Mouse (Mus musculus): ENCODE data around the gene Rbl2. TPM values are rescaled to one million over a fixed set of nuclear protein-coding genes. Genes with fewer than 3 reads are reported as not detected.

Gene Rbl2
- polyA plus RNA-seq (2012; rRNA removed) = 19.6 and 21.5 TPM in 2 replicates

GRCm38 (mm10) chr8:91069834-91070233, at the start of gene Rbl2:
Rbl2 (plus strand) TSS chr8:91070057.
- under 1% methylated on average over 25 of the region's 25 CpGs for WGBS
- Histone ChIP-seq H3K4me1 (ENCODE audit: control insufficient read depth, insufficient read depth, insufficient read length) (peaks cover 8% of the 10 kb centered on the region), H3K4me3 (ENCODE audit: extremely low read depth, insufficient read depth, insufficient read length) (peak within 1 kb of the TSS; percentile 94), H3K27me3 (ENCODE audit: control insufficient read depth, insufficient read depth, low read length) (no peaks in the 10 kb centered on the region), H3K27ac (ENCODE audit: insufficient read depth, low read length) (peak within 1 kb of the TSS; percentile 93), H3K36me3 (ENCODE audit: control insufficient read depth, insufficient read depth, low read length) (peaks cover 2% of the 10 kb centered on the region; the same call in 1 of the 2 replicates)
- peak; percentile 26 for TF ChIP-seq POLR2A (IDR thresholded peaks at IDR 0.05; ENCODE audit: low read depth, low read length)
- TF ChIP-seq CTCF (IDR thresholded peaks at IDR 0.05; ENCODE audit: extremely low read depth, insufficient read depth, insufficient read length, insufficient replicate concordance) = no peak
- DNase-seq (ENCODE audit: low read depth in 1 of 2, low spot score in 2 of 2) = peak; percentile 82 to 96

GRCm38 (mm10) chr8:91034417-91034816, 35.4 kb upstream of the Rbl2 start:
- H3K4me3 ChIP-seq (ENCODE audit: extremely low read depth, insufficient read depth, insufficient read length) = no peak overlapping the region
- WGBS = 90% methylated on average over 6 of the region's 6 CpGs

GRCm38 (mm10) chr8:91036905-91037304, 33.0 kb upstream of the Rbl2 start:
- Histone ChIP-seq H3K27ac (ENCODE audit: insufficient read depth, low read length) (no peak overlapping the region), H3K27me3 (ENCODE audit: control insufficient read depth, insufficient read depth, low read length) (no peaks in the 10 kb centered on the region), H3K4me1 (ENCODE audit: control insufficient read depth, insufficient read depth, insufficient read length) (no peaks in the 10 kb centered on the region), H3K36me3 (ENCODE audit: control insufficient read depth, insufficient read depth, low read length) (peaks cover 36% of the 10 kb centered on the region), H3K4me3 (ENCODE audit: extremely low read depth, insufficient read depth, insufficient read length) (no peak overlapping the region)
- no peak for DNase-seq (ENCODE audit: low read depth in 1 of 2, low spot score in 2 of 2)
- 80% methylated on average over 6 of the region's 6 CpGs for WGBS
- TF ChIP-seq POLR2A (IDR thresholded peaks at IDR 0.05; ENCODE audit: low read depth, low read length) = no peak
- no peak for TF ChIP-seq CTCF (IDR thresholded peaks at IDR 0.05; ENCODE audit: extremely low read depth, insufficient read depth, insufficient read length, insufficient replicate concordance)

More at GRCm38 (mm10) chr8:91034417-91034816, 35.4 kb upstream of the Rbl2 start:
- DNase-seq (ENCODE audit: low read depth in 1 of 2, low spot score in 2 of 2) = no peak
- H3K4me1 ChIP-seq (ENCODE audit: control insufficient read depth, insufficient read depth, insufficient read length) = no peaks in the 10 kb centered on the region
- no peak overlapping the region for H3K27ac ChIP-seq (ENCODE audit: insufficient read depth, low read length)
- H3K36me3 ChIP-seq (ENCODE audit: control insufficient read depth, insufficient read depth, low read length) = peaks cover 37% of the 10 kb centered on the region
- H3K27me3 ChIP-seq (ENCODE audit: control insufficient read depth, insufficient read depth, low read length) = no peaks in the 10 kb centered on the region
- TF ChIP-seq CTCF (IDR thresholded peaks at IDR 0.05; ENCODE audit: extremely low read depth, insufficient read depth, insufficient read length, insufficient replicate concordance) (no peak), POLR2A (IDR thresholded peaks at IDR 0.05; ENCODE audit: low read depth, low read length) (no peak)

- Histone ChIP-seq H3K27ac (ENCODE audit: insufficient read depth, low read length) (no peak overlapping the region), H3K36me3 (ENCODE audit: control insufficient read depth, insufficient read depth, low read length) (peaks cover 40% of the 10 kb centered on the region), H3K27me3 (ENCODE audit: control insufficient read depth, insufficient read depth, low read length) (no peaks in the 10 kb centered on the region), H3K4me1 (ENCODE audit: control insufficient read depth, insufficient read depth, insufficient read length) (no peaks in the 10 kb centered on the region), H3K4me3 (ENCODE audit: extremely low read depth, insufficient read depth, insufficient read length) (no peak overlapping the region)
- 100% methylated on average over 1 of the region's 1 CpGs for WGBS
- DNase-seq (ENCODE audit: low read depth in 1 of 2, low spot score in 2 of 2) = no peak
- TF ChIP-seq CTCF (IDR thresholded peaks at IDR 0.05; ENCODE audit: extremely low read depth, insufficient read depth, insufficient read length, insufficient replicate concordance) (no peak), POLR2A (IDR thresholded peaks at IDR 0.05; ENCODE audit: low read depth, low read length) (no peak)
Observed at GRCm38 (mm10) chr8:91038637-91039036, 31.2 kb upstream of the Rbl2 start.

- TF ChIP-seq CTCF (IDR thresholded peaks at IDR 0.05; ENCODE audit: extremely low read depth, insufficient read depth, insufficient read length, insufficient replicate concordance) (no peak), POLR2A (IDR thresholded peaks at IDR 0.05; ENCODE audit: low read depth, low read length) (no peak)
- Histone ChIP-seq H3K4me1 (ENCODE audit: control insufficient read depth, insufficient read depth, insufficient read length) (no peaks in the 10 kb centered on the region), H3K27ac (ENCODE audit: insufficient read depth, low read length) (no peak overlapping the region), H3K27me3 (ENCODE audit: control insufficient read depth, insufficient read depth, low read length) (no peaks in the 10 kb centered on the region), H3K36me3 (ENCODE audit: control insufficient read depth, insufficient read depth, low read length) (peaks cover 40% of the 10 kb centered on the region), H3K4me3 (ENCODE audit: extremely low read depth, insufficient read depth, insufficient read length) (no peak overlapping the region)
- no peak for DNase-seq (ENCODE audit: low read depth in 1 of 2, low spot score in 2 of 2)
- WGBS = 88% methylated on average over 4 of the region's 4 CpGs
Observed at GRCm38 (mm10) chr8:91046370-91046769, 23.5 kb upstream of the Rbl2 start.

GRCm38 (mm10) chr8:91051037-91051436, 18.8 kb upstream of the Rbl2 start:
- Histone ChIP-seq H3K27ac (ENCODE audit: insufficient read depth, low read length) (0 out of 2 replicates have a peak overlapping the region, but pooled peaks have one; percentile 5), H3K27me3 (ENCODE audit: control insufficient read depth, insufficient read depth, low read length) (no peaks in the 10 kb centered on the region)

GRCm38 (mm10) chr8:91054418-91054817, 15.4 kb upstream of the Rbl2 start:
- H3K36me3 ChIP-seq (ENCODE audit: control insufficient read depth, insufficient read depth, low read length) = peaks cover 12% of the 10 kb centered on the region
- 63% methylated on average over 4 of the region's 4 CpGs for WGBS

More at GRCm38 (mm10) chr8:91051037-91051436, 18.8 kb upstream of the Rbl2 start:
- Histone ChIP-seq H3K4me3 (ENCODE audit: extremely low read depth, insufficient read depth, insufficient read length) (no peak overlapping the region), H3K4me1 (ENCODE audit: control insufficient read depth, insufficient read depth, insufficient read length) (no peaks in the 10 kb centered on the region), H3K36me3 (ENCODE audit: control insufficient read depth, insufficient read depth, low read length) (peaks cover 21% of the 10 kb centered on the region)
- 37% methylated on average over 8 of the region's 8 CpGs for WGBS
- DNase-seq (ENCODE audit: low read depth in 1 of 2, low spot score in 2 of 2) = peak in 1 of 2 experiments; percentile 19
- TF ChIP-seq CTCF (IDR thresholded peaks at IDR 0.05; ENCODE audit: extremely low read depth, insufficient read depth, insufficient read length, insufficient replicate concordance) (no peak), POLR2A (IDR thresholded peaks at IDR 0.05; ENCODE audit: low read depth, low read length) (no peak)

More at GRCm38 (mm10) chr8:91054418-91054817, 15.4 kb upstream of the Rbl2 start:
- no peaks in the 10 kb centered on the region for H3K4me1 ChIP-seq (ENCODE audit: control insufficient read depth, insufficient read depth, insufficient read length)
- H3K4me3 ChIP-seq (ENCODE audit: extremely low read depth, insufficient read depth, insufficient read length) = no peak overlapping the region
- H3K27me3 ChIP-seq (ENCODE audit: control insufficient read depth, insufficient read depth, low read length) = no peaks in the 10 kb centered on the region
- TF ChIP-seq POLR2A (IDR thresholded peaks at IDR 0.05; ENCODE audit: low read depth, low read length) (no peak), CTCF (IDR thresholded peaks at IDR 0.05; ENCODE audit: extremely low read depth, insufficient read depth, insufficient read length, insufficient replicate concordance) (no peak)
- H3K27ac ChIP-seq (ENCODE audit: insufficient read depth, low read length) = no peak overlapping the region
- DNase-seq (ENCODE audit: low read depth in 1 of 2, low spot score in 2 of 2) = no peak
